8 mouse cellular contexts compared by ENCODE assay signal in the genomic region with DNA sequence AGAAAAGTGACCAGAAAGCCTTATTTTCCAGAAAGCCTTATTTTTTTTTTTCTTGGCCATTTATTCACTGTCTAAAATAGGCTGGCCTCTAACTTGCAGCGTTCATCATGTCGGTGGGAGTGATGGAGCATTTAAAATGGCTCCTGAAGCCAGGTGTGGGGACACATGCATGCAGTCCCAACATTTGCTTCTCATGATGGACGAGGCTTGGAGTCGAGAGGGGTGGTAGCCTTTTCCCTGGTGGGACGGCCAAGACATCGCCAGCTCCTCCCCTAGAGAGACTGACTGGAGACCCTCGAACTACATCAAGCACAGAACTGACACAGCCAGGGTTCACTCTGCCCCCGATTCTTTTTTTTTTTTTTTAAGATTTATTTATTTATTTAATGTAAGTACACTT. TPM values are rescaled to one million over a fixed set of nuclear protein-coding genes. Genes with fewer than 3 reads are reported as not detected.
DNase-seq lines count a peak whose midpoint lies in the region; ATAC-seq and TF ChIP-seq lines count a peak whose summit lies in the region.

No protein-coding gene starts in this region.

- peak overlapping the region; percentile 69 for H3K9ac ChIP-seq in kidney, embryonic 16.5 days (replicated peaks; ENCODE audit: low read length)
- peak overlapping the region; percentile 57; the same call in 1 of the 2 replicates for H3K9ac ChIP-seq in hindbrain, embryonic 16.5 days (ENCODE audit: low read depth, low read length)
- 0 out of 2 replicates have a peak overlapping the region, but pooled peaks have one; percentile 36 for H3K9ac ChIP-seq in midbrain, postnatal 0 days (replicated peaks; ENCODE audit: low read length, poor library complexity, severe bottlenecking)

- 13% methylated on average over 8 of the region's 8 CpGs for WGBS in kidney, embryonic 16.5 days
- WGBS in hindbrain, embryonic 16.5 days: 20% methylated on average over 8 of the region's 8 CpGs
- 20% methylated on average over 8 of the region's 8 CpGs for WGBS in midbrain, postnatal 0 days

- peak; percentile 29 for ATAC-seq in kidney, embryonic 16.5 days (ENCODE audit: low FRiP score, low TSS enrichment)
- ATAC-seq in hindbrain, embryonic 16.5 days: peak; percentile 38
- ATAC-seq in midbrain, postnatal 0 days (ENCODE audit: low FRiP score): peak; percentile 39

- TF ChIP-seq CTCF in cortical plate, adult 2 months (IDR thresholded peaks at IDR 0.05; ENCODE audit: extremely low read depth, insufficient read depth, low read length): no peak
- TF ChIP-seq CTCF in midbrain, postnatal 0 days (IDR thresholded peaks at IDR 0.05): no peak

- no peak for TF ChIP-seq POLR2A in cortical plate, adult 2 months (IDR thresholded peaks at IDR 0.05; ENCODE audit: extremely low read depth, insufficient read depth, low read length)

- intact Hi-C loops in left cerebral cortex, postnatal 10 days (cut with DNase I): no loop called here

- no peaks in the 10 kb centered on the region for H3K27me3 ChIP-seq in kidney, embryonic 16.5 days (ENCODE audit: insufficient read depth, low read length)
- no peaks in the 10 kb centered on the region for H3K27me3 ChIP-seq in hindbrain, embryonic 16.5 days (replicated peaks; ENCODE audit: control insufficient read depth, insufficient read depth, low read length)
- no peaks in the 10 kb centered on the region for H3K27me3 ChIP-seq in midbrain, postnatal 0 days (ENCODE audit: insufficient read depth, low read length)

- DNase-seq in kidney, postnatal 14 days: no peak
- DNase-seq in midbrain, postnatal 0 days (ENCODE audit: low spot score): no peak
- no peak for DNase-seq in left cerebral cortex, postnatal 10 days (ENCODE audit: extremely low spot score in 1 of 2, low spot score in 2 of 2)
- DNase-seq in frontal cortex, adult 2 months (ENCODE audit: extremely low spot score in 1 of 2, low spot score in 1 of 2): no peak
- DNase-seq in spleen, adult 18-20 months: no peak

- peaks cover 30% of the 10 kb centered on the region for H3K4me1 ChIP-seq in kidney, embryonic 16.5 days (ENCODE audit: insufficient read depth, low read length)
- H3K4me1 ChIP-seq in cortical plate, adult 2 months (ENCODE audit: control insufficient read depth, insufficient read depth, low read length): peaks cover 4% of the 10 kb centered on the region
- peaks cover 2% of the 10 kb centered on the region; the same call in 1 of the 2 replicates for H3K4me1 ChIP-seq in hindbrain, embryonic 16.5 days (ENCODE audit: control insufficient read depth, insufficient read depth, low read depth, low read length)
- 0 out of 2 replicates have a peak, but pooled peaks cover 1% of the 10 kb centered on the region for H3K4me1 ChIP-seq in midbrain, postnatal 0 days (ENCODE audit: insufficient read depth, low read length)

- H3K36me3 ChIP-seq in kidney, embryonic 16.5 days (ENCODE audit: insufficient read depth, low read length): no peaks in the 10 kb centered on the region
- no peaks in the 10 kb centered on the region for H3K36me3 ChIP-seq in hindbrain, embryonic 16.5 days (ENCODE audit: control insufficient read depth, insufficient read depth, low read length)
- H3K36me3 ChIP-seq in midbrain, postnatal 0 days (ENCODE audit: insufficient read depth, low read length): no peaks in the 10 kb centered on the region

- peak overlapping the region; percentile 83 for H3K4me2 ChIP-seq in kidney, embryonic 16.5 days (replicated peaks; ENCODE audit: low read depth, low read length)
- peak overlapping the region; percentile 66 for H3K4me2 ChIP-seq in hindbrain, embryonic 16.5 days (ENCODE audit: low read length)
- peak overlapping the region; percentile 53 for H3K4me2 ChIP-seq in midbrain, postnatal 0 days (ENCODE audit: low read depth, low read length, poor library complexity, severe bottlenecking)

- H3K9me3 ChIP-seq in kidney, embryonic 16.5 days (ENCODE audit: low read length): no peaks in the 10 kb centered on the region
- no peaks in the 10 kb centered on the region for H3K9me3 ChIP-seq in hindbrain, embryonic 16.5 days (ENCODE audit: control insufficient read depth, low read length)
- H3K9me3 ChIP-seq in midbrain, postnatal 0 days (ENCODE audit: low read length): no peaks in the 10 kb centered on the region

- H3K4me3 ChIP-seq in kidney, embryonic 16.5 days (ENCODE audit: low read length): peak overlapping the region; percentile 49
- H3K4me3 ChIP-seq in cortical plate, adult 2 months (ENCODE audit: insufficient read depth, low read length): peak overlapping the region; percentile 14
- peak overlapping the region; percentile 37 for H3K4me3 ChIP-seq in hindbrain, embryonic 16.5 days (ENCODE audit: low read length)
- H3K4me3 ChIP-seq in midbrain, postnatal 0 days (ENCODE audit: low read depth, low read length): peak overlapping the region; percentile 26

- no peak overlapping the region for H3K27ac ChIP-seq in kidney, embryonic 16.5 days (ENCODE audit: low read length)
- no peak overlapping the region for H3K27ac ChIP-seq in cortical plate, adult 2 months (ENCODE audit: insufficient read depth, low read length)
- peak overlapping the region; percentile 68 for H3K27ac ChIP-seq in hindbrain, embryonic 16.5 days (ENCODE audit: low read depth, low read length)
- peak overlapping the region; percentile 55; the same call in 1 of the 2 replicates for H3K27ac ChIP-seq in midbrain, postnatal 0 days (ENCODE audit: low read depth, low read length)

RNA-seq across cellular contexts. Expression of gene Dnmt3a, which starts 13.6 kb away (rescaled TPM):
- polyA plus RNA-seq in kidney, embryonic 16.5 days (2015; fragmentation: Nextera tagmentation; extraction: Ambion mirVana): 82.9 and 88.1 TPM in 2 replicates
- 38.2 and 38.3 TPM in 2 replicates for polyA plus RNA-seq in cortical plate, adult 2 months (2012; rRNA removed)
- 94.1 and 104 TPM in 2 replicates for polyA plus RNA-seq in hindbrain, embryonic 16.5 days (2015; fragmentation: Nextera tagmentation; extraction: Ambion mirVana)
- total RNA-seq in midbrain, postnatal 0 days (2014; rRNA removed): 88.5 and 101 TPM in 2 replicates
- 106 and 130 TPM in 2 replicates for polyA plus RNA-seq in midbrain, postnatal 0 days (2015; fragmentation: Nextera tagmentation; extraction: Ambion mirVana)
- 100 to 1,000 TPM; 331 to 345 TPM for total RNA-seq in left cerebral cortex, postnatal 10 days (2021)
- 42.5 and 44.7 TPM in 2 replicates for polyA plus RNA-seq in frontal cortex, adult 2 months (2012; rRNA removed)

Comparison
In these comparisons a context has a peak if more than half of its experiments do, and no peak if none do; other contexts are left out.
1. H3K27ac ChIP-seq: peak in hindbrain, embryonic 16.5 days (single experiment) and midbrain, postnatal 0 days (single experiment); none in kidney, embryonic 16.5 days (single experiment) and cortical plate, adult 2 months (single experiment).
2. Peak in every context shown above with its lines, with median percentiles within 50 percentile points of each other: ATAC-seq, H3K4me2 ChIP-seq, H3K4me3 ChIP-seq and H3K9ac ChIP-seq.